Mouse (Mus musculus) G1E (cell line): ENCODE measurements around the gene Plpp4.

Experiments used
- CTCF ChIP-seq: IDR thresholded peaks from 2 replicates; pipeline ENCODE4 v1.5.1; 2012; ENCODE audit warnings: low read depth, low read length, inconsistent platforms, mixed read lengths
- GATA1 ChIP-seq: IDR thresholded peaks from 2 replicates; pipeline ENCODE4 v1.6.1; 2012; ENCODE audit warnings: borderline replicate concordance, low read length, inconsistent platforms, mixed read lengths

GRCm38 (mm10) chr7:129399071-129399470, 142.2 kb downstream of the Plpp4 start:
- TF ChIP-seq GATA1 (no peak), CTCF (no peak)
